Mouse (Mus musculus) stomach, embryonic 14.5 days (tissue): ENCODE results near the gene Dazl. TPM values are rescaled to one million over a fixed set of nuclear protein-coding genes. Genes with fewer than 3 reads are reported as not detected.
"Not testable (repeated sequence)": the region's sequence is repeated elsewhere in the genome, so short reads cannot be mapped to it uniquely, and the experiment has no call there.

Experiments
- ATAC-seq: fragments of 200-750 bp; cut with Nextera tagmentation; 2 replicates; pipeline ENCODE4 v1.8.0; 2017; ENCODE audit warnings: low read depth, moderate TSS enrichment; ENCODE audit not compliant: insufficient number of reproducible peaks, insufficient read depth, low FRiP score
- H3K27ac ChIP-seq: fragments of 300-500 bp; sonication (generic); 2 replicates; pipeline ENCODE4 v1.5.1; 2014; ENCODE audit warnings: mild to moderate bottlenecking, low read length, moderate library complexity, mixed read lengths
- H3K27me3 ChIP-seq: fragments of 300-500 bp; sonication (generic); 2 replicates; pipeline ENCODE4 v1.6.1; 2014; ENCODE audit warnings: low read length, control low read depth, mixed read lengths; ENCODE audit not compliant: control insufficient read depth, insufficient read depth
- H3K36me3 ChIP-seq: fragments of 300-500 bp; sonication (generic); 2 replicates; pipeline ENCODE4 v1.6.1; 2014; ENCODE audit warnings: mild to moderate bottlenecking, control low read depth, low read length, moderate library complexity, mixed read lengths; ENCODE audit not compliant: control insufficient read depth, insufficient read depth
- H3K4me1 ChIP-seq: fragments of 300-500 bp; sonication (generic); 2 replicates; pipeline ENCODE4 v1.6.1; 2014; ENCODE audit warnings: low read length, control low read depth, mixed read lengths; ENCODE audit not compliant: control insufficient read depth, insufficient read depth
- H3K4me2 ChIP-seq: fragments of 300-500 bp; sonication (generic); replicated peaks from 2 replicates; pipeline ENCODE4 v1.6.1; 2014; ENCODE audit warnings: low read depth, low read length, control low read depth
- H3K4me3 ChIP-seq: fragments of 300-500 bp; sonication (generic); 2 replicates; pipeline ENCODE4 v1.5.1; 2014; ENCODE audit warnings: low read depth, low read length, control low read depth
- H3K9ac ChIP-seq: fragments of 300-500 bp; sonication (generic); replicated peaks from 2 replicates; pipeline ENCODE4 v1.6.1; 2014; ENCODE audit warnings: low read depth, mild to moderate bottlenecking, control low read depth, low read length, moderate library complexity, mixed read lengths
- H3K9me3 ChIP-seq: fragments of 300-500 bp; sonication (generic); 2 replicates; pipeline ENCODE4 v1.6.1; 2016; ENCODE audit warnings: low read depth, low read length, control low read depth; ENCODE audit not compliant: control insufficient read depth
- WGBS: fragments of 180-500 bp; shearing (Covaris S2); extraction: QIAGEN DNeasy Blood & Tissue Kit; methylation state at CpG from one replicate; pipeline ENCODE4 v1.1.7; 2014; 5-methylcytosine and 5-hydroxymethylcytosine counted together
- polyA plus RNA-seq: library from polyadenylated mRNA; unstranded; fragments of >200 nt; fragmentation: Nextera tagmentation; extraction: Ambion mirVana; gene quantifications from 2 replicates; pipeline ENCODE4 v1.2.1, GENCODE M21; 2014

Dazl gene
- polyA plus RNA-seq, 1 experiment from 2014 or later, result 0.54 TPM

- WGBS, result 77% methylated on average over 11 of the region's 11 CpGs
- no peak overlapping the region for H3K4me2 ChIP-seq
- no peak overlapping the region for H3K4me3 ChIP-seq
Observed at GRCm38 (mm10) chr17:50300171-50300841, 6.9 kb upstream of the Dazl start.

GRCm38 (mm10) chr17:50298821-50299220 lies 5.4 kb upstream of the Dazl start:
- WGBS, result 84% methylated on average over 7 of the region's 7 CpGs
- no peak overlapping the region for H3K4me2 ChIP-seq
- H3K27me3 ChIP-seq, result no peaks in the 10 kb centered on the region
- H3K4me3 ChIP-seq, result no peak overlapping the region
- no peaks in the 10 kb centered on the region for H3K4me1 ChIP-seq
- no peak overlapping the region for H3K9ac ChIP-seq
- no peak for ATAC-seq
- H3K27ac ChIP-seq, result no peak overlapping the region
- H3K36me3 ChIP-seq, result no peaks in the 10 kb centered on the region
- peaks cover 5% of the 10 kb centered on the region; the same call in 1 of the 2 replicates for H3K9me3 ChIP-seq

More at GRCm38 (mm10) chr17:50300171-50300841, 6.9 kb upstream of the Dazl start:
- Histone ChIP-seq H3K36me3 (no peaks in the 10 kb centered on the region), H3K27ac (no peak overlapping the region), H3K9ac (no peak overlapping the region), H3K9me3 (no peaks in the 10 kb centered on the region), H3K4me1 (no peaks in the 10 kb centered on the region), H3K27me3 (no peaks in the 10 kb centered on the region)
- no peak for ATAC-seq

GRCm38 (mm10) chr17:50294726-50295125 lies 1.3 kb upstream of the Dazl start:
- WGBS, result 86% methylated on average over 12 of the region's 12 CpGs

GRCm38 (mm10) chr17:50292661-50293171 lies 720 bp downstream of the Dazl start:
- ATAC-seq, result peak; percentile 96
- Histone ChIP-seq H3K36me3 (no peaks in the 10 kb centered on the region), H3K4me1 (no peaks in the 10 kb centered on the region), H3K9me3 (peaks cover 13% of the 10 kb centered on the region), H3K4me2 (peak overlapping the region; percentile 51), H3K4me3 (peak overlapping the region; percentile 37), H3K9ac (no peak overlapping the region; the same call in 1 of the 2 replicates), H3K27me3 (no peaks in the 10 kb centered on the region), H3K27ac (peak overlapping the region; percentile 62)
- 4% methylated on average over 56 of the region's 57 CpGs for WGBS

More at GRCm38 (mm10) chr17:50294726-50295125, 1.3 kb upstream of the Dazl start:
- H3K9me3 ChIP-seq, result peaks cover 13% of the 10 kb centered on the region
- no peak overlapping the region for H3K4me3 ChIP-seq
- H3K9ac ChIP-seq, result no peak overlapping the region
- no peaks in the 10 kb centered on the region for H3K4me1 ChIP-seq
- H3K27ac ChIP-seq, result no peak overlapping the region
- H3K36me3 ChIP-seq, result no peaks in the 10 kb centered on the region
- no peak overlapping the region for H3K4me2 ChIP-seq
- H3K27me3 ChIP-seq, result no peaks in the 10 kb centered on the region
- ATAC-seq, result no peak

GRCm38 (mm10) chr17:50291485-50292200 lies 1.8 kb downstream of the Dazl start:
- Histone ChIP-seq H3K27ac (no peak overlapping the region), H3K4me2 (no peak overlapping the region), H3K9me3 (peaks cover 13% of the 10 kb centered on the region), H3K4me1 (no peaks in the 10 kb centered on the region), H3K4me3 (no peak overlapping the region), H3K9ac (no peak overlapping the region), H3K36me3 (no peaks in the 10 kb centered on the region), H3K27me3 (no peaks in the 10 kb centered on the region)
- 17% methylated on average over 3 of the region's 3 CpGs for WGBS
- ATAC-seq, result no peak

- H3K4me2 ChIP-seq, result no peak overlapping the region
- H3K27me3 ChIP-seq, result no peaks in the 10 kb centered on the region
- H3K9ac ChIP-seq, result no peak overlapping the region
- H3K9me3 ChIP-seq, result no peaks in the 10 kb centered on the region
- H3K4me3 ChIP-seq, result no peak overlapping the region
- 74% methylated on average over 6 of the region's 6 CpGs for WGBS
- no peak for ATAC-seq
- no peaks in the 10 kb centered on the region for H3K36me3 ChIP-seq
- H3K4me1 ChIP-seq, result no peaks in the 10 kb centered on the region
- no peak overlapping the region for H3K27ac ChIP-seq
Observed at GRCm38 (mm10) chr17:50284845-50285244, 8.6 kb downstream of the Dazl start.

- WGBS, result 60% methylated on average over 4 of the region's 4 CpGs
- H3K27ac ChIP-seq, H3K27me3 ChIP-seq, H3K4me3 ChIP-seq, ATAC-seq, H3K4me1 ChIP-seq, H3K4me2 ChIP-seq, H3K36me3 ChIP-seq, H3K9me3 ChIP-seq, H3K9ac ChIP-seq: not testable (repeated sequence)
Observed at GRCm38 (mm10) chr17:50261615-50262014, 31.8 kb downstream of the Dazl start.

GRCm38 (mm10) chr17:50260856-50261255 lies 32.6 kb downstream of the Dazl start:
- no peaks in the 10 kb centered on the region for H3K27me3 ChIP-seq
- no peak overlapping the region for H3K27ac ChIP-seq
- H3K36me3 ChIP-seq, result no peaks in the 10 kb centered on the region
- H3K9me3 ChIP-seq, result peaks cover 4% of the 10 kb centered on the region; the same call in 1 of the 2 replicates
- H3K4me2 ChIP-seq, result no peak overlapping the region
- H3K4me1 ChIP-seq, result no peaks in the 10 kb centered on the region
- ATAC-seq, result no peak
- 83% methylated on average over 6 of the region's 6 CpGs for WGBS
- no peak overlapping the region for H3K4me3 ChIP-seq
- no peak overlapping the region for H3K9ac ChIP-seq
